Mouse (Mus musculus): Measurements from ENCODE around the gene Gpr26.

DNA sequence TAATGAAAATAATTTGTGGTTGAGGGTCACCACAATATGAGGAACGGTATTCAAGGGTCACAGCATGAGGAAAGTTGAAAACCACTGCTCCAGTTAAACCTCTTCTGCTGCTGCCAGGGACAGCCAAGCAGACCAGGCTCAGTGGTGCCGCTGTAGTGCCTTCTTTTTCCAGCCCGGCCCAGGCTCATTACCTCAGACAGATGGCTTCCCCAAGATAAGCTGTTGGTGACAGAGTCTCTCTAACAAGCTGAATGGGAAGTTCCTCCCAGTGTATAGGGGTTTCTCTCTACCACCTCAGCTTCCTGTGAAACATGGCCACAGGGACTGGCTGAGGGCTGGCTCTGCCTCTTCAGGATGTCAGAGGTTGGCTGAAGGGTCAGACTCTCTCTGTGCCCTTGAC, 4.0 kb downstream of the Gpr26 start:
- TF ChIP-seq CTCF (conservative IDR thresholded peaks at IDR 0.05; ENCODE audit: low read length) (no peak), POU5F1 (IDR thresholded peaks at IDR 0.05; ENCODE audit: borderline replicate concordance, low read length) (no peak), NANOG (IDR thresholded peaks at IDR 0.05; ENCODE audit: borderline replicate concordance, low read length) (no peak)

All from E14TG2a.4 (cell line).